Mouse (Mus musculus): ENCODE results near the gene Txn1. TPM values are rescaled to one million over a fixed set of nuclear protein-coding genes. Genes with fewer than 3 reads are reported as not detected.

The Txn1 gene
- polyA plus RNA-seq, 1 experiment = 157 TPM

DNA sequence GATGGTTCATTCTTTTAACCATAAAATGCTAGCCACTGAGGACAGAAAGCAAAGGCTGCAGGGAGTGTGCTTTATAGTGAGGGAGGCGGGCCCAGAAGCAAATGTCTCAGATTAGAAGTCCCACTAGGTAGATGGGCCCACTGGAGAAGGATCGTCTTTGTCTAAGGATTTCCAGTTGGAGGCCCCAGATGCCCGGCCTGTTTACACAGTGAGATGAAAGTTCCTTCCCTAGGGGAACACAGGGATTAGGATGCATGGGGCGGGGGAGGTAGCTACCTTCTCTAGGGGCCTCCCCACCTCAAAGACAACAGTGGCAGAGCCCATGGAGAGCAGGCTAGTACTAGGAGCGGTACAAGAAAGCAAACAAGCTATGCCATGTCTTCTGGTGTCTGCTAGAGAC lies 61.1 kb downstream of the Txn1 start:
- no peak for TF ChIP-seq POLR2A (IDR thresholded peaks at IDR 0.05; ENCODE audit: borderline replicate concordance, extremely low read depth, insufficient read depth, insufficient read length, poor library complexity, severe bottlenecking)
- TF ChIP-seq CTCF (IDR thresholded peaks at IDR 0.05; ENCODE audit: borderline replicate concordance, extremely low read depth, insufficient read depth, insufficient read length) = no peak

More for the DNA sequence above, 61.1 kb downstream of the Txn1 start:
- DNase-seq (ENCODE audit: low read depth) = no peak

Other genes with a start within 250 kb of the Txn1 start
- 9.2 and 14.5 TPM in 2 replicates for gene Akap2, start 238.8 kb downstream of the Txn1 start, polyA plus RNA-seq (2012; rRNA removed)
- gene D630039A03Rik, start 40.1 kb downstream of the Txn1 start, polyA plus RNA-seq (2012; rRNA removed) = 0.04 and 0.05 TPM in 2 replicates
- not detected in 2 replicates for gene Txndc8, start 52.7 kb upstream of the Txn1 start, polyA plus RNA-seq (2012; rRNA removed)